Mouse (Mus musculus) heart, postnatal 36 days (tissue): ENCODE measurements at regions not wholly inside any gene's neighbourhood (a gene's known extent, or its start where the extent isn't known, plus 50 kb on each side); places are given as distances from the start of the nearest gene placed in this dataset.

ENCODE experiments used
- DNase-seq, 2 experiments: peaks; one replicate each; pipeline ENCODE4 v3.0.0; 2021 to 2022
- intact Hi-C: fragments of 180-260 bp; cut with DNase I; formaldehyde crosslinking; loops from one replicate; pipeline ENCODE4 v1.15.1; 2025

- no peak for DNase-seq
- intact Hi-C loops: no loop called here
Observed at GRCm38 (mm10) chr6:135591085-135591484, 228.7 kb downstream of the Emp1 start.

GRCm38 (mm10) chr6:135596358-135596757, 234.0 kb downstream of the Emp1 start:
- no peak for DNase-seq
- intact Hi-C loops: no loop called here

GRCm38 (mm10) chr6:135610504-135611096, 248.3 kb downstream of the Emp1 start:
- DNase-seq: no peak
- intact Hi-C loops: no loop called here

GRCm38 (mm10) chr6:135627928-135628327, 265.6 kb downstream of the Emp1 start:
- intact Hi-C loops: no loop called here
- DNase-seq: no peak

- no peak for DNase-seq
- intact Hi-C loops: no loop called here
Observed at GRCm38 (mm10) chr6:135629236-135629635, 266.9 kb downstream of the Emp1 start.

GRCm38 (mm10) chr6:135632671-135633070, 270.3 kb downstream of the Emp1 start:
- DNase-seq: no peak
- intact Hi-C loops: no loop called here

- DNase-seq: no peak
- intact Hi-C loops: no loop called here
Observed at GRCm38 (mm10) chr6:135636648-135637047, 274.3 kb downstream of the Emp1 start.

- intact Hi-C loops: no loop called here
- no peak for DNase-seq
Observed at GRCm38 (mm10) chr6:135642711-135643110, 280.4 kb downstream of the Emp1 start.

GRCm38 (mm10) chr6:135646177-135646576, 283.8 kb downstream of the Emp1 start:
- DNase-seq: no peak
- intact Hi-C loops: no loop called here

- intact Hi-C loops: no loop called here
- DNase-seq: no peak
Observed at GRCm38 (mm10) chr6:135653002-135653401, 290.7 kb downstream of the Emp1 start.

- DNase-seq: no peak
- intact Hi-C loops: no loop called here
Observed at GRCm38 (mm10) chr6:135662386-135662785, 300.0 kb downstream of the Emp1 start.

- DNase-seq: no peak
- intact Hi-C loops: no loop called here
Observed at GRCm38 (mm10) chr6:135662801-135663537, 300.6 kb downstream of the Emp1 start.
